Mouse (Mus musculus): ENCODE measurements around the gene Syna.

Syna gene

GRCm38 (mm10) chr5:134525971-134526711, 33.8 kb downstream of the Syna start:
- no peak for DNase-seq

DNA sequence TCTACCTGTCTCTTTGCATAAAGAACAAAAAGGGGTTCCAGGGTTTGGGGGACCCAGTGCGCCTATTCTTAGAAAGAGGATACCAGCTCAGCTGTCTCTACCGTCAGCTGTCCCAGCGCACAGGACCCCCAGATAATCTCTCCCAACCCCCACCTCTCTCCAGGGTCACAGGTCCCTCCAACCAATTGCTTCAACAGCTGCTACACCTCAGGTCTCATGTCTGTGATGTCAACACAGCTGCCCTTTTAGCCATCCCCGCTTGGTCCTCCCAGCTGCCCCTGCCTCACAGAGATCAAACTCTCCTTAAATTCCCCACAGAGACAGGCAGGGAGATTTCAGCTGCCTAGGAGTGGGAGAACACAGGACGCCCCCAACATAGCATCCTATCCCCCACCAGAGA, 36.2 kb downstream of the Syna start:
- DNase-seq: no peak

- no peak for DNase-seq
Observed at GRCm38 (mm10) chr5:134522524-134522923, 37.4 kb downstream of the Syna start.

GRCm38 (mm10) chr5:134521806-134522205, 38.2 kb downstream of the Syna start:
- peak; percentile 63 for DNase-seq

DNA sequence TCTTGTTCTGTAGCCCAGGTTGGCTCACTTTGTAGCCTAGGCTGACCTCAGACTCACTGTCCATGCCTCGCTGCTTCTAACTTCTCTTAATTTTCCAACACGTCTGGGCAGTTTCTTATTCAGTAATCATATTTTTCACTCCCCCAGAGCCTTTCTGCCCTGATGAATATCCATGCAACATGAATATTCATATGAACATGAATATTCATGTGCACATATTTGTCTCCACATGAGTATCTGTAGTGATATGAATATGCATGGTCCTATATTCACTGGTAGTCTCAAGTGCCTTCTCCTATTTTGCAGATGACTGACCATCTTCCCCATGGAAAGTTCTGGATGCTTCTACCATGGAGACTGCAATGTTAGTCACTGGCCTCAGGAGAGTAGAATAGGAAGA, 38.8 kb downstream of the Syna start:
- no peak for DNase-seq

DNA sequence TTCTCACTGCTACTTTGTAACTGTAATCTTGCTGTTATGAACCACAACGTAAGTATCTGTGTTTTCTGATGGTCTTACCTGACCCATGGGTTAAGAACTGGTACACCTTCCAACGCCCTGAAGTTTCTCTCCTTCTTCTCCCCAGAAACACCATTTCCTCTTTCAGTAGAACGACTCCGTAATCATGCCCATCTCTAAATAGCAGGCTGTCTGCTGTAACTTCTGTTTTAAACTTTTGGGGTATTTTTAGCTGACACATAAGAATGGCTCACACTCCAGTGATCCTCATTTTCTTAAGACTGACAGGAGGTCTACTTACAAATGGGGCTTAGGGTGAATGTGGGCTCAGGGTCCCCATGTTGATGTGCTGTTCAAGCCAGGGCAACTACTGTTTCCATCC, 39.9 kb downstream of the Syna start:
- DNase-seq: no peak

- DNase-seq: no peak
Observed at GRCm38 (mm10) chr5:134519471-134519870, 40.5 kb downstream of the Syna start.

DNA sequence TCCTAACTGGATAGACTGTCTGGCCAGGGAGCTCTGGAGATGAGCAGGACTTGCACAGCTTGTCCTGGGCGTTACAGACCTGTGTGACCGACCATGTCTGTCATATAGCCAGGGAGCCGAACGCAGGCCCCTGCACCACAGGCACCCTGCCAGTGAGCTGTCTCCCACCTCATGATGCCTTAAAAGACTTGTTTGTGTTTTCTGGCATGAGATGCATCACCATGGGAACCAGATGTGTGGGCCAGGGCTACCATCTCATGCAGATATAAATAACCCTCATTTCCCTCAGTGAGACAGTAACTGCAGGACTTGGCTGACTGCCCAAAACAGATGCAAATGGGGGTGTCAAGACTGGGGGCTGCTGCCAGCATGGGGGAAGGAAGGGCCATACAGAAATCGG, 47.9 kb downstream of the Syna start:
- DNase-seq: no peak

GRCm38 (mm10) chr5:134510266-134510665, 49.7 kb downstream of the Syna start:
- no peak for DNase-seq

DNA sequence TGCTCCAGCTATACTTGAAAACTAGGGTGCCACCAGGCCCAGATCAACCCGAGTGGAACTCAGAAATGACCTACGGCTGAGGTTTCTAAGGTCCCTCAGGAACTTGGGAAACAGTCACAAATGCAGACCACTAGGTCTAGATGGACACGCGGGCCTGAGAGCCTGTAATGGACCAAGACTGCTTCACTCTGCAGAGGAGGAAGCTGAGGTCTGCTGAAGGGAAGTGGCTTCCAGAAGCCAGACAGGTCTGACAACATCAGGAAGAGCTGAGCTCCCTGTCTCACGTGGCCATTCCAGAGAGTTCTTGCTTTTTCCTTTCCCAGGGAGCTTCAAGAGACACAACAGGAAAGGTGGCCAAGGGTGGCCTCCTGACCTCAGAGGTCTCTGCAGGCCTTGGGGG, 51.0 kb downstream of the Syna start:
- DNase-seq: no peak
